Mouse (Mus musculus) ovary, postnatal 14 days (tissue): ENCODE measurements around the gene Ncor2.

Experiments used
- DNase-seq: peaks from one replicate; pipeline ENCODE4 v3.0.0; 2022; ENCODE audit warnings: low spot score

Gene Ncor2

GRCm38 (mm10) chr5:125190105-125190813, 11.2 kb upstream of the Ncor2 start:
- DNase-seq, result no peak

- DNase-seq, result peak; percentile 79
Observed at GRCm38 (mm10) chr5:125189625-125190024, 10.6 kb upstream of the Ncor2 start.

GRCm38 (mm10) chr5:125188812-125189598, 10.0 kb upstream of the Ncor2 start:
- no peak for DNase-seq

GRCm38 (mm10) chr5:125184826-125185225, 5.8 kb upstream of the Ncor2 start:
- no peak for DNase-seq

GRCm38 (mm10) chr5:125183321-125184003, 4.4 kb upstream of the Ncor2 start:
- DNase-seq, result no peak

GRCm38 (mm10) chr5:125180630-125181263, 1.7 kb upstream of the Ncor2 start:
- DNase-seq, result no peak

GRCm38 (mm10) chr5:125179735-125180629, 963 bp upstream of the Ncor2 start:
- DNase-seq, result no peak

GRCm38 (mm10) chr5:125178171-125179006, 630 bp downstream of the Ncor2 start:
- DNase-seq, result no peak

GRCm38 (mm10) chr5:125177481-125178134, 1.4 kb downstream of the Ncor2 start:
- peak; percentile 63 for DNase-seq

GRCm38 (mm10) chr5:125176864-125177263, 2.2 kb downstream of the Ncor2 start:
- DNase-seq, result no peak

- DNase-seq, result no peak
Observed at GRCm38 (mm10) chr5:125176370-125176766, 2.7 kb downstream of the Ncor2 start.

- no peak for DNase-seq
Observed at GRCm38 (mm10) chr5:125175673-125176369, 3.2 kb downstream of the Ncor2 start.

- no peak for DNase-seq
Observed at GRCm38 (mm10) chr5:125174726-125175672, 4.0 kb downstream of the Ncor2 start.

GRCm38 (mm10) chr5:125173868-125174267, 5.2 kb downstream of the Ncor2 start:
- DNase-seq, result no peak

- no peak for DNase-seq
Observed at GRCm38 (mm10) chr5:125172831-125173615, 6.0 kb downstream of the Ncor2 start.

- DNase-seq, result no peak
Observed at GRCm38 (mm10) chr5:125171259-125171658, 7.8 kb downstream of the Ncor2 start.
